Mouse (Mus musculus) megakaryocyte, embryonic 14.5 days (primary cell): ENCODE measurements around the gene S100a16.

ENCODE experiments used
- FLI1 ChIP-seq: IDR thresholded peaks from 2 replicates; pipeline ENCODE4 v1.6.1; 2012; ENCODE audit warnings: low read length, inconsistent platforms, mixed read lengths
- GATA1 ChIP-seq: IDR thresholded peaks from 3 replicates; pipeline ENCODE4 v1.6.1; 2012; ENCODE audit warnings: mixed read lengths, low read length, inconsistent platforms, borderline replicate concordance

GRCm38 (mm10) chr3:90505216-90505615 is 31.8 kb upstream of the S100a16 start:
- no peak for TF ChIP-seq GATA1
- TF ChIP-seq FLI1: no peak
